Mouse (Mus musculus) spleen, adult 18-20 months (tissue): ENCODE measurements around the gene Txn2.

Experiments
- DNase-seq, 2 experiments: peaks; one replicate each; pipeline ENCODE4 v3.0.0; 2022; ENCODE audit warnings: mixed read lengths in 2 of 2

The Txn2 gene

DNA sequence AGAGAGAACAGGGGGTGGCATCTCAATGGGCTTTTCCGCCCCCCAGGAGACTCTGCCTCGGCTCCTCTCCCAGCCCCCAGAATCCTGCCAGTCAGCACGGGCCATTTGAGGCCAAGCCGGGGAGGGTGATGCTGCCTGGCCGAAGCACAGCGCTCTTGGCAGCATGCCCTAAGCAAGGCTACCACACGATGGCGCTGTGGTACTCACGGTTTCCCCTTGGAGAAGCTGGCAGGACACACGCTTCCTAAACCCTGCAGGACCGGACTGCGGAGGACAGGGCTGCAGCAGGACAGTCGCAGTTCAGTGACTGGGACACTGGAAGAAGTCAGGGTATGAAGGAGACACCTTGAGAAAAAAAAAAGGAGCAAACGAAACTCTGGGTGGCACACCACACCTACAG lies 5.0 kb upstream of the Txn2 start:
- DNase-seq, result peak; percentile 82 to 96

DNA sequence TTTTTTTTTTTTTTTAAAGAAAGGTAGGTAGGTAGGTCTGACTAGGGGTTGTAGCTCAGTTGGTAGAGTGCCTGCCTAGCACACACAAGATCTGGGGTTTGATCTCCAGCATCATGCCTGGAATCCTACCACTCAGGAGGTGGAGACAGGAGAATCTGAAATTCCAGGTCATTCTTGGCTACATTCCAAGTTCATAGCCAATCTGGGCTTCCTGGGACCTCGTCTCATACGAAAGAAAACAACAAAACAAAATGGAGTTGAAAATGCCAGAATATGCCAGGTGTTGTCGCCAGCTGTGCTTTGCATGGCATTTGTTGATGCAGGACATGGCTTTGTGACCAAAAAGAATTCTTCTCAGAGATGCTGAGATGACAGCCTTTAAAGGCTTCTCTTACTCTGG lies 4.4 kb upstream of the Txn2 start:
- no peak for DNase-seq

DNA sequence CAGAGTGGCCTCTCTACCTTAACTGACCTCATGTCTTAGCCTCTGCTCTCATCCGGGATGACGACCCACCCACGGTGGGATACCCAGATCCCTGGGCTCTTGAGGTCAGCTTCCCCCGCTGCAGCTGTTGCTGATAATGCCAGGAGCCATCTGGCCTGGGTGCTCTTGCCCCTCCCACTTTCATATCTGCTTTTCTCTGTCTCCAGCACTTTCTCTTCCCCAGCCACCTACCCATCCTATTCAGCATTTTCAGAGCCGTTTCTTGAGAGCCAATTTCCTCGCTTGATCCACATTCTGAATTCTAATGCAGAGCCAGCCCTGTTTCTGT lies 2.8 kb upstream of the Txn2 start:
- no peak for DNase-seq

DNA sequence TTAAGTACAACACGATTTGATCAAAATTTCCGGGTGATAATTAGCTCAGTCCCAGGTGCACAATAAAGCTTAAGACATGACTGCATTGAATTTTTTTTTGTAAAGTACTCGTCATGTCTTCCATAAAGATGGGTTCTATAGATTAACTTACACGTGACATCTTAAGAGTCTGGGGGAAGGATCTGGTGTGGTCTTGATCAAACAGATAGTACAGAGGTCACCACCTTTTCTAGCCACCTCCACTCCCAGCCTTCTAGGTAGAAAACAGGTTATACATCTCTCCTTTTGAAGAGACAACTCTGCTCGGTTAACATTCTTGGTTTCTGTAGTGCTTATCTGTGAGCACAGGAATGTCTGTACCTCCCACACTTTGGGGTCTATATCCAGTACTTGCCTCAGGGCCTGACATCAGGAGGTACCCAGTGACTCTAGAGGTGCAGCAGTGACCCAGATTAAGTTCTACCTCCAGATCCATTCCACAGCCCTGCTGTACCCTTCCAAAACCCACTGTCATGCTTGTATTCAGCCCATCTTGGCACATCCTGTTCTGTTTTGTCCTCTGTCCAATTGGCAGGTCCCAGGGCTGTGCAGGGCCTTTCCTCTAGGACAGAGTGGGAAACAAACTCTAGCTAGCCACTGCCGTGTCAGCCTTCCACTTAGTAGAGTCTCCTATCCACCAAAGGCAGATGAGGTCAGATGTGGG lies 2.3 kb upstream of the Txn2 start:
- no peak for DNase-seq

DNA sequence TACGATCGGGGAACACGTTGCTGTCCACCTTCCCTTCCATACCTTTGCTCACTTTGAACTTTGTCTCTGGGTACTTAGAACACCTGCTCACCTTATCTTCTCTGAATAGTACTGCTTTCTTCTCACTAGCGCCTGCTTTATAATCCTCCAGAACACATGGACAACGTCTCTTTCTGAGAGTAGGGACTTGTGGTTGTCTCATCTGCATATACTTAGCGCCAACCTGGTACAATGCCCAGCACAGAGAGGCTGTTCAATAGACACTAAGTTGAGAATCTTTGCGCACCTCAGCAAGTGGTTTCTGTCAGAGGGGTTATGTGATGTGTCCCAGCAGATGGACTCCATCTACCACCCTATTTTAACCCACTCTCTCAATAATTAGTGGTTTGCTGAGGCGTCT lies 998 bp upstream of the Txn2 start:
- no peak for DNase-seq

DNA sequence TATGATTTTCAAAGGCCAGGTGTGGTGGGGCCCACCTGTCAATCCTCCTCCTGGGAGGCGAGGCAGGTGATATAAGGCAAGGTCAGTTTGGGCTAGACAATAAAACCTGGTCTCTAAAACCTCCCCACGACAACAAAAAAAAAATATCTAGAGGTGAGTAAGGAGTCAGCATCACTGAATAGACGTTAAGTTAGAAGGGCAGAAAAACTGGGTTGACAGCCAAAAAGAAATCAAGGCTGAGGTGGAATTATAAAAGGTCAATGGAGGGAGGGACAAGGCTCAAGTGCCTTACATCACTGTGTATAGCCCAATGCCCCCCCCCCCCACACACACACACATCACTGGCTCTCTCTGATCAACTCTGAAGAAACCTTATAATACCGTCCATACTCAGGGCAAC lies 715 bp downstream of the Txn2 start:
- DNase-seq, result no peak

DNA sequence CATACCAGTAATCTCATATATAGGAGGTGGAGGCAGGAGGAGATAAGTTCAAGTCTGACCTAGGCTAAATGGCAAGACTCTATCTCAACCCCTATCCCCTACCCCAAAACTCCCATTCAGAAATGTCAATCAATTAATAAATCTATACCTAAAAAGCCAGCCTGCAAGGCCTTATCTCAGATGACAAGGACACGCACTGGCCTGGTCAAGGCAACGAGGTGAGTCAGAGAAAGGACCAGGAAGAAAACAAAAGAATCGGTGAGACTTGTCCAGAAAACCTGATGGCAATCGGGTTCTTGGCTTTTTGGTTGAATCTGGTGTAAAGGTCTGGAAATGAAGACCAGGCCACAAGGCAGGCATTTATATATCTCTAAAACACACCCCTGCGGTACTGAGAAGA lies 1.9 kb downstream of the Txn2 start:
- DNase-seq, result no peak

DNA sequence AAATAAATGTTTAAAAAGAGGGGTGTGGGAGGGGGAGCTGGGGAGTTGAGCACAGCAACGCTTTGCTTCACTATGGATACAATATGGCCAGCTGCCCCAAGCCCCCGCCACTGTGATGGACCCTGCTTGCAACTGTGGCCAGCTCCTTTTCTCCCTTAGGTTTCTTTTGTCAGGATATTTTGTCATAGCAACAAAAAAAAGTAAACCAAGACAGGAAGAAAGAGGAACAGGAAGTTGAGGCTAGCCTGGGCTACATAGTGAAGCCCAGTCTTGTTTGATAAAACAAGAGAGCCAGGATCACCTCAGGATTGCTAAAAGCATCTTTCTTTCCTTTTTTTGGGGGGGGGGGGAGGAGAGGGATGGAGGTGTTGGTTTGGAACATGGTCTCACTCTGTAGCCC lies 3.6 kb downstream of the Txn2 start:
- DNase-seq, result no peak

DNA sequence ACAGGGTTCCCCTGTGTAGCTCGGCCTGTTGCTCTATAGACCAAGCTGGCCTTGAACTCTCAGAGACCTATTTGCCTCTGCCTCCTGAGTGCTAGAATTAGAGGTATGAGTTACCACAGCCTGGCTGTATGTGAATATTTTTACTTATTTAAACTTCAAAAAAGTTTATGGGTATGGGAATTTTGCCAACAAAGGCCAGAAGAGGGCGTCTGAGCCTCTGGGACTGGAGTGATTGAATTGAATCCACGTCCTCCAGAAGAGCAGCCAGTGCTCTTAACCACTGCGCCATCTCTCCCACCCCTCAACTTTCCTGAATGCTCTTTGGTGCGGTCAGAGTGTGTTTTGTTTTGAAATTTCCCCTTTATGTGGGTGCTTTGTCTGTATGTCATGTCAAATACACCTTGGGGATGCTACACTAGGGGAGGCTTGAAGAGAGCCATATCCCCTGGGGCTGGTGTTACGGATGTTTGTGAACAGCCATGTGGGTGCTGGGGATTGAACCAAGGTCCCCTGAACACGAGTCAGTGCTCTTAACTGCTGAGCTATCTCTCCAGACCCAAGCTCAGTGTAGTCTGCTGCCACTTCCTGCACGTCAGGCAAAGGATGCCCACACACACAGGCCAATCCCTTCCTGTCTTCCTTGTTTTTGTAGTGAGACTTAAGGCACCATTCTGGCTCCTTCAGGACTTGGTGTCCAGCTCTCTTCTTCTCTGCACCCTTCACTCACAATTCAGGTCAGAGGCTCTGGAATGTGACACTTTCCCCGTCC lies 5.4 kb downstream of the Txn2 start:
- no peak for DNase-seq

DNA sequence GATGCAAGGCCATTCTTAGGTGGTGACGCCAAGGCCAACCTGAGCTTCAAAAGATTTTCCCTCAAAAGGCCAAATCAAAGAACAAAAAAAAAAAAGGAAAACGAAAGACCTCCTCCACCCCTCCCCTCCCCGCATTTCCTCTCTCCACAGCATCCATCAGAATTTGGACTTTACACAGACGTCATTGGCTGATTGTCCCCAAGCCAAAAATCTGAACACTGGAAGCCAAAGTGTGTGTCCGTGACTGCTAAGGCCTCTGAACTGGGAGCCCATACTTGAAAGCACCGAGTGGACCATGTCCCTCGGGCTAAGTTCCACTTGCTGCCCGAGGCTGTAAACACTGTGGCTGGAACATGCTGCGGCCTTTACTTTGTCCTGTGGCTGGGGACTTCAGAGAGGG lies 6.1 kb downstream of the Txn2 start:
- no peak for DNase-seq

DNA sequence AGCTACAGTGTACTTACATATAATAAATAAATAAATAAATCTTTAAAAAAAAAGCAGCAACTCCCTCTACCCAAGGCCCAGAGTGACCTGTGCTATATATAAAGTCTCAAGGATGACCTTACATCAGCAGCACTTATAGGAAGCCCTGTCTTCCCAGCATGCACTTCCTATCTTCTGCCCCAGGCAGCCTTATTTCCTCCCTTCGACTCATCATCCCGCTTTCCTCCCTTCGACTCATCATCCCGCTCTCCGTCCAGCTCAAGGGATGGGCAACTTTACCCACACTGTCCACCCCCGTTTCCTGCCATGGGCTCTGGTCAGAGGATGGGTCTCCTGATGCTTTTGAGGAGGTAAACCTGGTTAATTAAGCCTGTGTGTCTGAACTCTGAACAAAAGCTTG lies 7.2 kb downstream of the Txn2 start:
- no peak for DNase-seq

DNA sequence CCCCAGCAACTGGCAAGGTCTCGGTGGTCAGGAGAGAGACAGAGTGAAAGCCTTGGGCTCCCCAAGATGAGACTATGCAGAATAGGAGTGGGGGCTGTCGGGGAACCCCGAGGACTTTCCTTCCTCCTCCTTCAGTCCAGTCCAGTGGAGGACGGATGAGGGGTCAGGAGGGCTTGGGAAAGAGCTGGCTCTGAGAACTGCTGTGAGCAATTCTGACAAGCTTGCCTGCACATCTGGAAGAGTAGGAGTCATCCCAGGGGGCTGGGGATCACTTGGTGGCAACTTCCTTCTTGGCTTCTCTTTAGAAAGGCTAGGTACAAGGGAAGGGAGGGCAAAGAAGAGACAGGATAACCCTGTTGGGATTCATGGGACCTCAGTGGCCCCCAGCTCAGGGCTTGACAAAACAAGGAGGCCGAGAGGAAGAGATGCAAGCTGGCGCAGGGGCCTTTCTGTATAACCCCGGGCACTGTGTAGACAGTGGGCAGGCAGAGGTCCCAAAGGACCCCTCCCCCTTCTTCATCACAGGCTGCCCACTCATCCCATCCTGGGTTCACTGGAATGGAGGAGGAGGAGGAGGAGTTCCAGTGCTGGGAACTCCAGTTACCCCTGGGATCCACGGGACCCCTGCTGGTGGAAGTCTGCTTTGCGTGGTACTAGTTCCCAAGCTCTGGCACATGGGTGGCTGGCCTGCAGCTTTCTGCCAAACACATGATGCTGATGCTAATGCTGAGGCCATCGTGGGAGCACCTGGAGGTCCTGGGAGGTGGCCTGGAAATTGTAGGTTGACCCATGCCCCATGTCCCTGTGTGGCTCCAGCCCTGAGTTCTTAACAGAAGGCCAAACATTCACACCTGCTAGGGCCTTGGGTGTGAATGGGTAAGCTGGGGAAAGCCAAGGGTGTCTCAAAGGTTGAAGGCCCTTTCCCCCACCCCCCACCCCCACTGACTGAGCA lies 8.0 kb downstream of the Txn2 start:
- DNase-seq, result no peak

DNA sequence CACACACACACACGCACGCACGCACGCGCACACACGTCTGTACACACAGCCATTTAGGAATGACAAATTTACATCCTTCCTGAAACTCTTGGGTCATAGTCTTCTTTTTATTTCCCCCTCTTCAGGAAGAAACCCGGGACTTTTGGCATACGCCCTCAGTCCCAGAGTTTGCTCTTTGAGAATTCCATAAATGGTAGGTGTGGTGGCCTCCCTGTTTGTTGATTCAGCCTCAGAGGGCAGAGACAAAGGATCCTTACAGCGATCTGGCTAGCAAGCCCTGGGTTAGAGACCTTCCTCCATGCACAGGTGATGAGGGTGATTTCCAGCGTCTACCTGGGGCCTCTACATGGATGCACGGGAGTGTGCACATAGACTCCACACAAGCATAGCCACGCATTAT lies 9.4 kb downstream of the Txn2 start:
- no peak for DNase-seq

DNA sequence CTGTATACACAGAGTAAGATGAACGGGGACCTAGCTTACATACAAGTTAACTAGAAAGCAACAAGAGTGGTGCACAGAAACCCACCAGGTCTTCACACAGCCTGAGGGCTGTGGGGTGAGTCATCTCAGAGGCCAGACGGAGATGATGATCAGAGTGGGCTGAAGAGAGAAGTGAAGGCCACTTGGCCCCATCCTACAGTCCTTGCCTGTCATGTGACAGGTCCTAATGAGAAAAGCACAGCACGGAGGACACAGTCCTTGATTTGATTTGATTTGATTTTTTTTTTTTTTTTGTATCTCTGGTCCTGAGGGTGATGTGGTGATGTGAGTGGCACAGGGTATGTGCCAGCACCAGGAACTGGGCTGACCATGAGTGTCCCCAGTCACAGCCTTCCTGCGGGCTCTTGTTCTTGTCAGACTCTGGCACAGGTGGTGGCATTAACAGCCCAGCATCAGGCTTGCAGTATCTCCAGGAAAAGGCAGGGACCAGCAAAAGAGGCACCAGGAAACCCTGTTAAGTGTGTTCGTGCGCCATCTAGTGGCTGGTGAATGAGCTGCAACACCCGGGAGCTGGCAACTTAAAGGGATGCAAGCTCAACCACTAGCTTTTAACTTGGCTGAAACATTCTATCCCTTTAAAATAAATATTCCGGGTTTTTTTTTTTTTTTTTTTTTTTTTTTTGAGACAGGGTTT lies 11.8 kb downstream of the Txn2 start:
- DNase-seq, result peak; percentile 72 to 83

DNA sequence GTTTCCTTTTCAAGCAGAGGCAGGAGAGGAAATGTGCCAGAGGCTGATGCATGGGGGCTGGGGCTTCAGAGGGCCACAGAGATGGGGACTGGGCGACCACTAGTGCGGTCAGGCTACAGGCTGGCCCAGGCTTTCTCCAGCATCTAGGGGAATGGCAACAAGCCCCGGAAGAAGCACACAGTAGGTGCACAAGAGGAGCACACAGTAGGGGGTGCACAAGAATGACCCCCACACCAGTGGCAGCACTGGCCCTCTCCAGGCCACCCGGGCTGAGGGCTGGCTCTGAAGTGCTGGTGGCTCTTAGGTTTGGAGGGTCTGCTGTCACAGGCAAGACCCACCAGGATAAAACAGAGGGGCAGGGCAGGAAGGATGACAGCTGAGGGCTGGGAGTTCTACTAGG lies 13.5 kb downstream of the Txn2 start:
- no peak for DNase-seq

DNA sequence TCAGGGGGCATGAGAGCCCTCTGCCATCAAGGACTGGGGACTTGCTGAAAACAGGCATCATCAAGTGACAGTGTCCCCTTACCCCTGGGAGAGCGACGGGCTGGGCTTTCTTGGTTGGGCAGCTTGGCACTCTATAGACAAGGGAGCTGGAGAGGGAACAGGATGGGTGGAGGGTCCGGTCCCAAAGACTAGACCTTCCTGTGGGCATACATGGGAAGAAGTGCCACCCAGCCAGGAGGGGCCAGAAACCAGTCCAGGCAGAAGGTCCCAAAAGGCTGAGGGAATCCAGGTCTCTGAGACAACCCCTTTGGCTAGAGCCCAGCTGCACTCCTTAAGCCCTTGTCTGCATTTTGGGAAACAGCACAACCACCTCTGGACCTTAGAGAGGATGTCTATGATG lies 14.3 kb downstream of the Txn2 start:
- no peak for DNase-seq

DNA sequence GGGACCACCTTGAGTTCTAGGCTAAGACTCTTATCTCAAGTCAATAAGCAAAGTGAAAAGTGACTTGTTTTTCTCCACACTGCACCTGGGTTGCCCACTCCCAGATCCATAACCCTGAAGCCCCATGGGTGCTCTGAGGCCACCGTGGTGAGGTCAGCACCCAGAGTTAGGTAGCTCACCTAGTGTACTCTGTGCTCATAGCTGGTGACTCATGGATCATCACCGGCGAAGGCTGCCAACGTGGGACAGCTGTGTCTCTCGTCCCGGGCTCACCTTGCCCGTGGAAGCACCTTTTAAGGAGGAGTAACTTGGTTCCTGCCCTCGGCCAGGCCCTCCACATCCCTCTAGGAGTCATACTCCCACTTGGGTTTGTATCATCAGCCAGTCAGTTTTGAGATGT lies 15.8 kb downstream of the Txn2 start:
- DNase-seq, result no peak

DNA sequence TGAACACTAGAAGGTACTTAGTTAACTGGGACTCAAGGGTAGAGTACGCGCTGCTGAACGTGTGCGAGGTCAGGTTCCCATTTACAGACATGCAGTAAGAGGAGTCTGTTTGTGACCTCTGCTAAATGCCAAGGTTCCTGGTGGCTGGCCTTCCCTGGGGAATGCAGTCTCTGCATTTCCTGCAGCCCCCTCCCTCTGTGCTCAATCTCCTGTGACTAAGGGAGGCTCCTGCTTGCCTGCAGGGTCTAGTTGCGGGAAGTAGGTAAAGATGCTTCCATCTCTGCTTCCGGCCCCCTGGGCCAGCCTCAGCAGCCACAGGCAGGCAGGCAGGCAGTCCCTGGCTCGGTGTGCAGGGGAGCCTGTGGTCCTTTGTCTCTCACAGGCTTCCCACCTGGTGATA lies 16.2 kb downstream of the Txn2 start:
- no peak for DNase-seq

DNA sequence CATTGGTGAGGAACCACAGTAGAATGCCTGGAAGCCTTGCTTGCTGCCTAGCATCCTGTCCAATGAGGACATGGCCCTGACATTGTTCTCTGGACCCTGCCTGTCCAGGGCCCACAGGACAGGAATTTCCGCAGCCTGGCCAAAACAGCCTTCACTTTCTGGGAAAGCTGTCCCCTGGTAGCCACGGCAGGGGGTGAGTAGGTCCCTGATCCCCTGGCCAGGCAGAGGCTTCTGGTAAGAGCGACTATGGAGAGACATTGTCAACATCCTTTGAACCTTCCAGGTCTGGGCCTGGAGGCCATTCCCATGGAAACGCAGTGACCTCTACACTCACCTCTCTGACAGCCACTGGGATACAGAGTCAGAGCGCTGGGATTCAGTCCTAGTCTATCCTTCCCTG lies 16.8 kb downstream of the Txn2 start:
- DNase-seq, result no peak

DNA sequence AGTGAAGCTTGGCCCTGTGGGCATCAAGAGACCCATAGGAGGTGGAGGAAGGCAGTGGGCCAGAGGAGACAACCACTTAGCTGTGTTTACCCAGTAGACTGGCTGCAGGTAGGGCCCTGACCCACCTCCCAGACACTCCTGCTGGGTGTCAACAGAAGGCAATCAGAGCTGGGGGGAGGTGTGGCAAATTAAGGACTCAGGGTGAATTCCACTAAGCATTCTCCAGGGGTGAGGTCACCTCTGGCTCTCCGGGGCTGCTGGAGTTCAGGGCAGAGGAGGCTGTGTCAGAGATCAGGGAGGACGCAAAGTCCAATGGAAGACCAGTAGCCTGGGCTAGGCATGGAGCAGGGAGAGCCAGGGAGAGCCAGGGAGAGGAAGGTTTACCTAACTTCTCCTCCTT lies 17.7 kb downstream of the Txn2 start:
- DNase-seq, result no peak

DNA sequence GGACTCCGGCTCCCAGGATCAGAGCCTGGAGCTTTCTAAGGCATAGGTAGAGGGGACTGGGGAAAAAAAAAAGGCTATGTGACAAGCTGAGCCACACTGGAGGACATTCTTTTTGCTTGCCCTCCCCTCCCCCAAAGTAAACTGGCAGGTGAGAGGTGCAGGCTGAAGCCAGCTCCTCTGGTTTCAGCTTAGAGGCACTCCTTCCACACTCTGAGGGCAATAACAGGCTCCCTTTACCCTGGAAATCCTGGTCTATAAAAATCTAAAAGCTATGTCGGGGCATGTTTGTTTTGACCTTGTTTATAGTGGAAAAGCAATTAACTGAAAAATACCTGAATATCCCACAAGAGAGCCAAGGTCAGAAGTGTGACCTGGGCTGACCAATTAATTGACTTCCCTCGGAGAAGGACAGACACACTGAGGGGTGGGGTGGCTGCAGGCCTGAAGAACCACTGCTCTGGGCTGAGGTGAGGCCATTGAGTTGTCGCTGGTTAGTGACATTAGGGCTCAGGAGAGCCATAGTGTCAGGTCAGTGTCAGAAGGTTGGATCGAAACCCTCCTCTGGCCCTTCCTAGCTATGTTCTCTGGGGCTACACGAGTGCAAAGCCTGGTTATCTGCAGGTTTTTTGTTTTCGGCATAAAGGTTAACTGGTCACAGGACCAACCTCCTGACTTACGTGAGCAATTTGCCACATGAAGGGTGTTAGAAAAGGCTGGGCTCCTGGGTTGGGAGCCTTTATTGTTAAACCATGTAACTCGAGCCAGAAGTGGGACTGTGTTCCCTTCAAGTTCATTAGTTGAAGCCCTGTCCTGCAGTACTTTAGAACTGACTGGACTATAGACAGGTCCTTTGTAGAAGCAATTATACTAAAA lies 20.9 kb downstream of the Txn2 start:
- DNase-seq, result no peak

DNA sequence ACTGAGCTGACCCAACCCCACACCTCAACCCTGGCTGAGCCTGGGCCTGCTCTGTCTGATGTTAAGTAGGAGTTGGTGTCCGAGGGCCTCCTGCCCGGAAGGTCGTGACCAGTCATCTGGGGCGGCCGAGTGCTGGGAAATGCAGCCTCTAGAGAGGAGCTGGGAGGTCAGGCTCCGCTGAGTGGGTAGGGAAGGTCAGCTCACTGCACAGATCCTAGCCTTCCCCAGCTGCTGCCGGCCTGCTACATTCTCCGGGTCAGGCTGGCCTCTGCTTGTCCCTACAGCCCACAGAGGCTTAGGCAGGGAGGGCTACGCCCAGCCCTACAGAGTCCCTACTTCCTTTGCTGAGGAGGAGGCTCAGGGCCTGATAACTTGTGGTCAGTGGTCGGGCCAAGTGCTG lies 22.3 kb downstream of the Txn2 start:
- no peak for DNase-seq
